Comparison of ENCODE assay signal across 13 mouse cellular contexts in genomic region chr9:45261466-45261865, GRCm38 (mm10). TPM values are rescaled to one million over a fixed set of nuclear protein-coding genes. Genes with fewer than 3 reads are reported as not detected.
DNase-seq lines count a peak whose midpoint lies in the region; ATAC-seq lines count a peak whose summit lies in the region.
"Had no signal": no experiment of that assay in that cellular context is flagged by ENCODE, and none has a peak within 500 bp of the region (broad histone marks: within the 10 kb centered on the region; RNA-seq: fewer than 3 reads in every experiment).

No protein-coding gene starts in this region.

- H3K27ac ChIP-seq in midbrain, embryonic 16.5 days (ENCODE audit: low read length): no peak overlapping the region
- H3K27ac ChIP-seq: hindbrain, embryonic 15.5 days; left cerebral cortex, adult 2 months had no signal

- H3K4me2 ChIP-seq in midbrain, embryonic 16.5 days (ENCODE audit: low read length): no peak overlapping the region
- H3K4me2 ChIP-seq: hindbrain, embryonic 15.5 days had no signal

- H3K4me1 ChIP-seq in midbrain, embryonic 16.5 days (ENCODE audit: control insufficient read depth, insufficient read depth, low read length): no peaks in the 10 kb centered on the region
- H3K4me1 ChIP-seq: hindbrain, embryonic 15.5 days had no signal

- intact Hi-C loops in heart, postnatal 25 days (cut with DNase I): no loop called here

- H3K9me3 ChIP-seq in midbrain, embryonic 16.5 days (replicated peaks; ENCODE audit: control insufficient read depth, low read length, poor library complexity, severe bottlenecking): no peaks in the 10 kb centered on the region
- H3K9me3 ChIP-seq: hindbrain, embryonic 15.5 days had no signal

- H3K9ac ChIP-seq in midbrain, embryonic 16.5 days (ENCODE audit: low read depth, low read length): no peak overlapping the region
- H3K9ac ChIP-seq: hindbrain, embryonic 15.5 days; liver, postnatal 0 days had no signal

- no peak overlapping the region for H3K4me3 ChIP-seq in midbrain, embryonic 16.5 days (ENCODE audit: low read depth, low read length)
- H3K4me3 ChIP-seq: hindbrain, embryonic 15.5 days; left cerebral cortex, adult 2 months had no signal

- H3K36me3 ChIP-seq in midbrain, embryonic 16.5 days (ENCODE audit: control insufficient read depth, insufficient read depth, low read length): no peaks in the 10 kb centered on the region
- H3K36me3 ChIP-seq: hindbrain, embryonic 15.5 days had no signal

- 71% methylated on average over 4 of the region's 4 CpGs for WGBS in midbrain, embryonic 16.5 days

- peak; percentile 58 to 70 for DNase-seq in heart, adult 18-20 months
- DNase-seq in heart, postnatal 25 days (ENCODE audit: low spot score): no peak
- DNase-seq in right cerebral cortex, postnatal 14 days: peak; percentile 20
- DNase-seq in right cerebral cortex, adult 2 months (ENCODE audit: low spot score in 2 of 2): no peak
- DNase-seq in testis, postnatal 14 days (ENCODE audit: low spot score): peak; percentile 74
- no peak for DNase-seq in T-cell, adult 2 months (ENCODE audit: low spot score)
- DNase-seq: liver, postnatal 0 days had no signal

- no peaks in the 10 kb centered on the region for H3K27me3 ChIP-seq in midbrain, embryonic 16.5 days (ENCODE audit: control insufficient read depth, insufficient read depth, low read depth, low read length)
- H3K27me3 ChIP-seq: hindbrain, embryonic 15.5 days had no signal

- 0 out of 2 replicates have a peak, but pooled peaks have one; percentile 46 for ATAC-seq in erythroblast, adult 5-6 weeks (replicated peaks; ENCODE audit: low FRiP score, poor library complexity, severe bottlenecking)
- no peak for ATAC-seq in midbrain, embryonic 16.5 days
- ATAC-seq: liver, postnatal 0 days had no signal

RNA-seq across cellular contexts. Expression of gene Il10ra, which starts 7.5 kb away (rescaled TPM):
- total RNA-seq in heart, adult 18-20 months (2021): 1 to 10 TPM; 1.9 to 2.5 TPM
- 1 to 10 TPM; 2.2 to 2.3 TPM for total RNA-seq in heart, postnatal 25 days (2021)
- 4.6 and 4.8 TPM in 2 replicates for total RNA-seq in erythroblast, adult 5-6 weeks (2015; ENCODE audit: low replicate concordance)
- total RNA-seq in erythroblast, adult 5-6 weeks (2017; ENCODE audit: low replicate concordance): 5.0 and 8.8 TPM in 2 replicates
- 0.48 and 0.64 TPM in 2 replicates for polyA plus RNA-seq in midbrain, embryonic 16.5 days (2015; fragmentation: Nextera tagmentation; extraction: Ambion mirVana)

RNA-seq across cellular contexts. Expression of gene Tmprss13, which starts 57.4 kb away (rescaled TPM):
- total RNA-seq in heart, adult 18-20 months (2021): 1 to 10 TPM; 6.2 to 7.9 TPM
- 1 to 10 TPM; 3.6 to 3.7 TPM for total RNA-seq in heart, postnatal 25 days (2021)
- not detected in 2 replicates for total RNA-seq in erythroblast, adult 5-6 weeks (2015; ENCODE audit: low replicate concordance)
- not detected in 2 replicates for total RNA-seq in erythroblast, adult 5-6 weeks (2017; ENCODE audit: low replicate concordance)
- polyA plus RNA-seq in midbrain, embryonic 16.5 days (2015; fragmentation: Nextera tagmentation; extraction: Ambion mirVana): not detected in 2 replicates
- total RNA-seq: common myeloid progenitor, adult 5-6 weeks; left cerebral cortex, adult 2 months had no signal
- polyA plus RNA-seq: hindbrain, embryonic 15.5 days; liver, postnatal 0 days had no signal

RNA-seq across cellular contexts. Expression of gene Tmprss4, which starts 57.6 kb away (rescaled TPM):
- under 1 TPM in 1 of 2 experiments, not detected in 1; 0.13 TPM for total RNA-seq in heart, adult 18-20 months (2021)
- total RNA-seq in heart, postnatal 25 days (2021): not detected
- total RNA-seq in erythroblast, adult 5-6 weeks (2015; ENCODE audit: low replicate concordance): not detected in 2 replicates
- total RNA-seq in erythroblast, adult 5-6 weeks (2017; ENCODE audit: low replicate concordance): not detected in 2 replicates
- polyA plus RNA-seq in midbrain, embryonic 16.5 days (2015; fragmentation: Nextera tagmentation; extraction: Ambion mirVana): not detected in 2 replicates
- total RNA-seq: common myeloid progenitor, adult 5-6 weeks; left cerebral cortex, adult 2 months had no signal
- polyA plus RNA-seq: forebrain, embryonic 11.5 days; liver, postnatal 0 days had no signal

Comparison
In these comparisons a context has a peak if more than half of its experiments do, and no peak if none do; other contexts are left out.
1. DNase-seq: peak in heart, adult 18-20 months (2 of 2), right cerebral cortex, postnatal 14 days (single experiment) and testis, postnatal 14 days (single experiment); none in heart, postnatal 25 days (single experiment), right cerebral cortex, adult 2 months (0 of 2) and T-cell, adult 2 months (single experiment).
2. RNA of gene Tmprss13, which starts 57.4 kb away (total RNA-seq): 6.2 to 7.9 TPM in heart, adult 18-20 months and 3.6 to 3.7 TPM in heart, postnatal 25 days; not detected in erythroblast, adult 5-6 weeks; every median in the first group is over 4 times any median in the second.